Mouse (Mus musculus) brain, embryonic 14.5 days (tissue): ENCODE data around the gene Rgs19.

ENCODE experiments used
- CTCF ChIP-seq: fragments of 200-500 bp; IDR thresholded peaks from 2 replicates; pipeline ENCODE4 v1.5.1; 2012; ENCODE audit warnings: inconsistent platforms, mild to moderate bottlenecking, moderate library complexity, borderline replicate concordance; ENCODE audit not compliant: insufficient read depth, insufficient read length; ENCODE audit errors: extremely low read depth
- POLR2A ChIP-seq: fragments of 200-500 bp; IDR thresholded peaks from 2 replicates; pipeline ENCODE4 v1.6.1; 2012; ENCODE audit warnings: mild to moderate bottlenecking, inconsistent platforms, borderline replicate concordance; ENCODE audit not compliant: poor library complexity, insufficient read depth, insufficient read length, severe bottlenecking; ENCODE audit errors: extremely low read depth

DNA sequence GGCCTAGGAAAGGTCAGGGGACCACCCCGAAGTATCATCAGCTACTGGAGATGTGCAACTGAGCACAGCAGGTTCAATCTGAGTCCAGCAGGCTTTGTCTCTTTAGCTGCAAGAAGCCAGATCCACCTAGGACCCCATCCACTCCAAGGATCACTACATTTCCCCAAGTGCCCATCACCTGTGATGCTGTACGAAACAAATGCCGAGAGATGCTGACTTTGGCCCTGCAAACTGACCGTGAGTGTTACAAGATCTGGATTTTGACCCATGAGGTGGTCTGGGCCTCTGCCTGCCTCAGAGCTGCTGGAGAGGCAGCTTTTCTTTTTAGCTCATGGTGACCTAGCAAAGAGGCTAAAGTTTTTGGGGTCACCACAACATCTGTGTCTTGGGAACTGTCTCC is 8.1 kb downstream of the Rgs19 start:
- TF ChIP-seq CTCF (no peak), POLR2A (no peak)
